Mouse (Mus musculus) heart, adult 2 months (tissue): ENCODE data around the gene Slit3. TPM values are rescaled to one million over a fixed set of nuclear protein-coding genes. Genes with fewer than 3 reads are reported as not detected.

Experiments
- DNase-seq, 2 experiments: peaks; one replicate each; pipeline ENCODE4 v3.0.0; 2021
- H3K27ac ChIP-seq: fragments of 200-600 bp; 2 replicates; pipeline ENCODE4 v1.8.1; 2022
- H3K27me3 ChIP-seq: fragments of 200-500 bp; 2 replicates; pipeline ENCODE4 v1.6.1; 2012; ENCODE audit warnings: mild to moderate bottlenecking, low read length, inconsistent platforms, mixed read lengths; ENCODE audit not compliant: control insufficient read depth, insufficient read depth
- H3K36me3 ChIP-seq: fragments of 200-500 bp; 2 replicates; pipeline ENCODE4 v1.6.1; 2012; ENCODE audit warnings: low read length, inconsistent platforms; ENCODE audit not compliant: control insufficient read depth, insufficient read depth
- H3K4me1 ChIP-seq: fragments of 200-500 bp; 2 replicates; pipeline ENCODE4 v1.6.1; 2011; ENCODE audit warnings: low read length; ENCODE audit not compliant: control insufficient read depth, insufficient read depth
- H3K4me3 ChIP-seq: fragments of 200-600 bp; 2 replicates; pipeline ENCODE4 v1.8.1; 2022
- H3K79me2 ChIP-seq: fragments of 200-500 bp; replicated peaks from 2 replicates; pipeline ENCODE4 v1.6.1; 2012; ENCODE audit warnings: mild to moderate bottlenecking, inconsistent platforms, low read length, moderate library complexity, mixed read lengths; ENCODE audit not compliant: control insufficient read depth, insufficient read depth
- H3K9ac ChIP-seq: fragments of 200-500 bp; 2 replicates; pipeline ENCODE4 v1.6.1; 2012; ENCODE audit warnings: low read depth, mild to moderate bottlenecking, control low read depth, inconsistent platforms, low read length, mixed read lengths
- CTCF ChIP-seq: fragments of 200-600 bp; IDR thresholded peaks from 2 replicates; pipeline ENCODE4 v1.8.1; 2022; ENCODE audit warnings: antibody characterized with exemption, mild to moderate bottlenecking, moderate library complexity
- EP300 ChIP-seq: fragments of 200-500 bp; IDR thresholded peaks from 2 replicates; pipeline ENCODE4 v1.6.1; 2011; ENCODE audit warnings: low read depth, low read length, control low read depth; ENCODE audit not compliant: insufficient read depth
- POLR2A ChIP-seq: fragments of 200-500 bp; IDR thresholded peaks from 2 replicates; pipeline ENCODE4 v1.6.1; 2011; ENCODE audit warnings: mild to moderate bottlenecking, low read depth, low read length, control low read depth; ENCODE audit not compliant: insufficient read depth
- WGBS: fragments of 180-500 bp; shearing (Covaris S2); methylation state at CpG from one replicate; pipeline ENCODE4 v1.1.7; 2018; 5-methylcytosine and 5-hydroxymethylcytosine counted together
- intact Hi-C: fragments of 180-260 bp; cut with DNase I; formaldehyde crosslinking; loops from one replicate; pipeline ENCODE4 v1.15.1; 2025
- microRNA-seq, 2 experiments: library from miRNA; unstranded; fragments of <30 nt; microRNA quantifications; one replicate each; pipeline ENCODE4 v1.2.0; 2021
- polyA plus RNA-seq: library from polyadenylated mRNA; depleted of rRNA; stranded (reverse); fragments of >200 nt; gene quantifications from 2 replicates; pipeline ENCODE4 v1.2.3, GENCODE M21; 2012
- total RNA-seq, 2 experiments: library from RNA; stranded (reverse); gene quantifications; 2 replicates each; pipeline ENCODE4 v1.2.3; 2021

Gene Slit3
- total and polyA plus RNA-seq, 3 experiments, result 12.3 to 15.8 (median 14.6) TPM

DNA sequence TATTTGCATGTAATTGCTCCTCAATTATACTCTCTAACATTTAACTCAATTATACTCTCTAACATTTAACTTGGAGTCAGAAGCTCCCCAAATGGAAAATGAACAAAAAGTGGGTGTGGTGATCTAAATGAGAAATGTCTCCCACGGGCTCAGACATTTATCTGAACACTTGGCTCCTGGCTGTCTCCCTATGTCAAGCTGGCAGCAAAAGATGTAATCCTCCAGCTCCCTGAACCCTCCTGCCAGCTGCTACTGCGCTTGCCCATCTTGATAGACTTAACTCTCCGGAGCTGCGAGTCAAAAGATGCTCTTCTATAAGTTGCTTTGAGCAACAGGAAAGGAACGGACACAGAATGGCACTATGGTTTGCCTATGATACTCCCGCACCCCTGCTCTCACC, 623.5 kb downstream of the Slit3 start:
- Histone ChIP-seq H3K4me3 (no peak overlapping the region), H3K36me3 (no peaks in the 10 kb centered on the region), H3K9ac (no peak overlapping the region), H3K27me3 (no peaks in the 10 kb centered on the region), H3K4me1 (no peaks in the 10 kb centered on the region), H3K79me2 (no peaks in the 10 kb centered on the region), H3K27ac (no peak overlapping the region)
- intact Hi-C loops, result no loop called here
- WGBS, result 63% methylated on average over 6 of the region's 6 CpGs
- no peak for TF ChIP-seq CTCF
- TF ChIP-seq EP300, result no peak
- no peak for TF ChIP-seq POLR2A
- DNase-seq, result no peak

DNA sequence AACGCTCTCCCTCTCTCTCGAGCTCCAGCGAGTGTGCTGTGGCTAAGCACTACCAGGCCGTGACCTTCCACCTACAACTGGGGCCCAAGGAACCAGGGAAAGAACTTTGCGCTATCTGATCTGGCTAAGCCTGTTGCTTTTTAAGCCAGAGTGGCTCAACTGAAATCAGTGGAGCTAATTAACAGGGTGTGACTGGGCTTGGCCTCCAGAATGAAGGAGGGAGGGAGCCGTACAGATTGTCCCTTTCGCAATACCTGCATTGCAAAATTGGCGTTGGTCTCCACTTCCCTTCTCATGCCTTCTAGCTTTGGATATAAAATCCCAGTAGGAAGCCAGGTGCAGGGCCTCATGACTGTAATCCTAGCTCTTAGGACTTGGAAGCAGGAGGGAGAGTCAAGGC, 629.6 kb downstream of the Slit3 start:
- TF ChIP-seq POLR2A (no peak), EP300 (peak; percentile 92), CTCF (no peak)
- H3K4me1 ChIP-seq, result no peaks in the 10 kb centered on the region
- DNase-seq, result peak; percentile 36 to 79
- H3K36me3 ChIP-seq, result no peaks in the 10 kb centered on the region
- WGBS, result 48% methylated on average over 8 of the region's 8 CpGs
- H3K79me2 ChIP-seq, result no peaks in the 10 kb centered on the region
- H3K9ac ChIP-seq, result no peak overlapping the region
- no peak overlapping the region for H3K4me3 ChIP-seq
- H3K27ac ChIP-seq, result no peak overlapping the region; the same call in 1 of the 2 replicates
- no peaks in the 10 kb centered on the region for H3K27me3 ChIP-seq
- intact Hi-C loops, result no loop called here

DNA sequence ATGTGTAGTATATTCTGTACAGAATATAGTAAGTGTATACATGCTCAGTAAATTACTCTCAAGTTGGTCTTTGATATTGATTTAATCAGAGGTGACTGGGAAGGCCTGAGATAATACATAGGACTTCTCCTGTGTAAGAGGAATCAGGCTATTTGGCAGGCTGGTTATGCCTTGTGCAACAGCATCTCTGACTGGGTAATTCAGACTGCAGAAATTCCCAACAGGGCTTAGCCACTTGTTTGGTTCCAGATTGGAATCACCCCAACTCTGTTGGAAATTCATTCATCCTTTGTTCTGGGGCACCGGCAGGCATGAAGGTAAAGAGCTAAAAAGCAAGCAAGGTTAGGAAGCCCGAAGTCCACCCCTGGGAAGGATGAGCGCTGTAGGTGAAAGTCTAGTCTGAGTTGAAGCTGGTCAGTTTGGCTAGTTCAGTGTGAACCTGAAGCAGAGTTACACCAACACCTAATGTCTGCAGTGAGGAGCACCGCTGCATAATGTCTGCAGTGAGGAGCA, 633.9 kb downstream of the Slit3 start:
- DNase-seq, result no peak
- Histone ChIP-seq H3K27me3 (no peaks in the 10 kb centered on the region), H3K4me3 (no peak overlapping the region), H3K79me2 (no peaks in the 10 kb centered on the region), H3K9ac (no peak overlapping the region), H3K4me1 (no peaks in the 10 kb centered on the region), H3K27ac (no peak overlapping the region), H3K36me3 (no peaks in the 10 kb centered on the region)
- intact Hi-C loops, result no loop called here
- WGBS, result 93% methylated on average over 4 of the region's 4 CpGs
- no peak for TF ChIP-seq CTCF
- no peak for TF ChIP-seq POLR2A
- TF ChIP-seq EP300, result no peak

- TF ChIP-seq EP300, result no peak
- no peak for TF ChIP-seq POLR2A
- no peak for TF ChIP-seq CTCF
- Histone ChIP-seq H3K4me1 (no peaks in the 10 kb centered on the region), H3K4me3 (no peak overlapping the region), H3K9ac (no peak overlapping the region), H3K27ac (no peak overlapping the region), H3K36me3 (no peaks in the 10 kb centered on the region), H3K79me2 (no peaks in the 10 kb centered on the region), H3K27me3 (no peaks in the 10 kb centered on the region)
- WGBS, result 56% methylated on average over 6 of the region's 6 CpGs
- no peak for DNase-seq
- intact Hi-C loops, result no loop called here
Observed at GRCm38 (mm10) chr11:35755546-35755945, 634.5 kb downstream of the Slit3 start.

DNA sequence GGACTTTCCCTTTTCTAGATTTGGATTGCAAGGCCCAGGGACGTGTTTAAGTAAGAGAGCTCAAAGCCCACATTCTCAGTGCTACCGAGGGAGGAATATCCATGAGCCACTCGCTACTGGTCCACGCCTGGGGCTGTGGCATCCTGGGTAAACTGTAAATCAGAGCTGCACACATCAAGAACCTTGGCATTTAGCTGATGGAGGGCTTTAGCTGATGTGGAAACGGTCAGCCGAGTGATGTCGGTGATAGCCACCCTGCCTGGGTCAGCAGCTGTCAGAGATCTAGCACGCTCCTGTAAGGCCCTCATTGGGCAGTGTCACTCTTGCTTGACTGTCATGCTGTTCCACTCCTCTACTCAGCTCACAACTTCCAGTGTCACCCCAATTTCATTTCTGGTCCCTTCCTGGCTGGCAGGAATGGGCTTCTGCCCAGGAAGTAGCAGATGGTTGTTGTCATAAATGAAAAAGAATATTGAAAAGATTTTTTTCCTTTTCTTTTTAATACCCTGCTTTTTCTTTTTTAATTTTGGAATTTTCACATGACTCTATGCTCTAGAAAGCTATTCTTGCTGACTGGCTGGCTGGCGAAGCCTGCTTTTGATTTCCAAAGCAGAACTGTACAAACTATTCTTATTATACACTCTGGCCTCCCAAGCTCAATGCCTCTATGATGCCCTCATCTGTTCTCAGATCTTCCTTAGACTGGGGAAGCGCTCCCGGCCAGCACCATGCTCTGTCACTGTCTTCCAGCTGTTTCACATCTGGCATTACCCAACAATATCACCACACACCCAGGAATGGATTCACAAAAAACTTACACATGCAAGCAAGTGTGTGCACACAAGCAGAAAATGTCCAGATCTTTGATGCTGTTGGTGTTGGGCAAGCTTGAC, 635.6 kb downstream of the Slit3 start:
- no peaks in the 10 kb centered on the region for H3K79me2 ChIP-seq
- H3K36me3 ChIP-seq, result no peaks in the 10 kb centered on the region
- H3K27me3 ChIP-seq, result no peaks in the 10 kb centered on the region
- no peak overlapping the region for H3K4me3 ChIP-seq
- no peak overlapping the region for H3K27ac ChIP-seq
- no peaks in the 10 kb centered on the region for H3K4me1 ChIP-seq
- intact Hi-C loops, result no loop called here
- 85% methylated on average over 11 of the region's 11 CpGs for WGBS
- TF ChIP-seq CTCF (no peak), POLR2A (no peak), EP300 (no peak)
- no peak for DNase-seq
- H3K9ac ChIP-seq, result no peak overlapping the region

Small RNA genes lying within 50 kb of the gene (microRNA-seq; reads per million reads assigned to microRNA genes)
- 11.8 to 15.1 reads per million in 2 experiments for gene Mir218-2
